Mouse (Mus musculus) ovary, postnatal 36 days (tissue): ENCODE results near the gene Ropn1.
"Not testable (repeated sequence)": the region's sequence is repeated elsewhere in the genome, so short reads cannot be mapped to it uniquely, and the experiment has no call there.

Source experiments
- DNase-seq: peaks from one replicate; pipeline ENCODE4 v3.0.0; 2022; ENCODE audit warnings: low spot score, mixed read lengths

The Ropn1 gene

GRCm38 (mm10) chr16:34690334-34691144 is 40.8 kb downstream of the Ropn1 start, which contains the start of gene Ccdc14:
Gene Ccdc14, plus strand, starts transcription at chr16:34690616.
- DNase-seq: peak; percentile 83

- DNase-seq: no peak
These were observed 41.4 kb downstream of the Ropn1 start for GRCm38 (mm10) chr16:34691156-34691555.

- no peak for DNase-seq
These were observed 44.8 kb downstream of the Ropn1 start for GRCm38 (mm10) chr16:34694477-34694876.

GRCm38 (mm10) chr16:34698721-34699120 is 49.0 kb downstream of the Ropn1 start:
- not testable (repeated sequence) for DNase-seq

GRCm38 (mm10) chr16:34700165-34700827 is 50.6 kb downstream of the Ropn1 start:
- peak; percentile 58 for DNase-seq

- no peak for DNase-seq
These were observed 51.1 kb downstream of the Ropn1 start for GRCm38 (mm10) chr16:34700828-34701216.

GRCm38 (mm10) chr16:34706019-34706418 is 56.3 kb downstream of the Ropn1 start:
- DNase-seq: no peak

- no peak for DNase-seq
These were observed 56.8 kb downstream of the Ropn1 start for GRCm38 (mm10) chr16:34706487-34706946.

- no peak for DNase-seq
These were observed 61.8 kb downstream of the Ropn1 start for GRCm38 (mm10) chr16:34711481-34711880.

GRCm38 (mm10) chr16:34725156-34725555 is 75.4 kb downstream of the Ropn1 start:
- no peak for DNase-seq
